Mouse (Mus musculus): Measurements from ENCODE around the gene Cdk13. TPM values are rescaled to one million over a fixed set of nuclear protein-coding genes. Genes with fewer than 3 reads are reported as not detected.

Gene Cdk13
- polyA plus RNA-seq, 1 experiment: 53.4 TPM

GRCm38 (mm10) chr13:17773112-17773511 lies 31.8 kb downstream of the Cdk13 start:
- no peak overlapping the region for H3K27ac ChIP-seq (ENCODE audit: insufficient read depth, low read length)
- H3K4me1 ChIP-seq (ENCODE audit: control insufficient read depth, insufficient read depth, low read length): no peaks in the 10 kb centered on the region
- no peak overlapping the region for H3K4me3 ChIP-seq (ENCODE audit: insufficient read depth, low read length)
- TF ChIP-seq CTCF (IDR thresholded peaks at IDR 0.05; ENCODE audit: borderline replicate concordance, insufficient read depth, low read length): no peak
- no peak for TF ChIP-seq POLR2A (IDR thresholded peaks at IDR 0.05; ENCODE audit: low read depth, low read length)

DNA sequence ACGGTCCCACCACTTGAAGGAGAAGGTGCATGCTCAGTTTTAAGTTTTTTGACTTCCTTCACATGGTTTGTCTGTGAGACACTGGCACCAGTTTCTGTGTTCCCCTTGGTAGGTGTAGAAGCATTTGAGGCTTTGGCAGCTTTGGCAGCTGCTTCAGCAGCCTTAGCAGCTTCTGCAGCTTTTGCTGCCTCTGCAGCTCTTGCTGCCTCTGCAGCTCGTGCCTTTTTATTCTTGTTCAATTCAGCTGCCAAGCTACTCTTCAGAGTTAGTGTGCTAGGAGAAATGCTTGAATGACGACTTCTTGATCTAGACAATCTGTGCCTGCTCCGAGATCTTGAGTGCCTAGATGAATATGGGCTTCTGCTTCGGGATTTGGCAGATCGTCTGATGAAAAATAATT lies 32.3 kb downstream of the Cdk13 start:
- Histone ChIP-seq H3K4me3 (ENCODE audit: insufficient read depth, low read length) (no peak overlapping the region), H3K4me1 (ENCODE audit: control insufficient read depth, insufficient read depth, low read length) (no peaks in the 10 kb centered on the region), H3K27ac (ENCODE audit: insufficient read depth, low read length) (no peak overlapping the region)
- TF ChIP-seq POLR2A (IDR thresholded peaks at IDR 0.05; ENCODE audit: low read depth, low read length) (no peak), CTCF (IDR thresholded peaks at IDR 0.05; ENCODE audit: borderline replicate concordance, insufficient read depth, low read length) (no peak)

- no peak for TF ChIP-seq POLR2A (IDR thresholded peaks at IDR 0.05; ENCODE audit: low read depth, low read length)
- TF ChIP-seq CTCF (IDR thresholded peaks at IDR 0.05; ENCODE audit: borderline replicate concordance, insufficient read depth, low read length): no peak
- peak overlapping the region; percentile 32; the same call in 1 of the 2 replicates for H3K27ac ChIP-seq (ENCODE audit: insufficient read depth, low read length)
- H3K4me1 ChIP-seq (ENCODE audit: control insufficient read depth, insufficient read depth, low read length): no peaks in the 10 kb centered on the region; the same call in 1 of the 2 replicates
- H3K4me3 ChIP-seq (ENCODE audit: insufficient read depth, low read length): no peak overlapping the region
Measured at GRCm38 (mm10) chr13:17762405-17762804, 42.5 kb downstream of the Cdk13 start.

DNA sequence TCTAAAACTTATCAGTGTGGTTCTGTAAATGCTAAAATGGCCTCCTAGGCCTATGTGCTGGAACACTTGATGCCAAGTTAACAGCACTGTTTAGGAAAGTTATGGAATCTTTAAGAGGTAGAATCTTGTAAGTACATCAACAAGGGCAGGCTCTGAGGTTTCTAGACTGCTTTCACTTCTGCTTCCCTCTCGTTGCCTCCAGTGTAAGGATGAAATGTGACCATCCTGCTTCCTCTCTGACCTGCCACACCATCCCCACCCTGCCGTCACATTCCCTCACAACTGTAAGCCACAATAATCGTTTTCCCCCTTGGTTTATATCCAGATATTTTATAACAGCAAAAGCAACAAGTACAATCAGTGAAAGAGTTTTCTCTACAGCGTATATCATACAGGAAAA lies 49.9 kb downstream of the Cdk13 start:
- no peak for TF ChIP-seq CTCF (IDR thresholded peaks at IDR 0.05; ENCODE audit: borderline replicate concordance, insufficient read depth, low read length)
- no peak for TF ChIP-seq POLR2A (IDR thresholded peaks at IDR 0.05; ENCODE audit: low read depth, low read length)
- no peaks in the 10 kb centered on the region for H3K4me1 ChIP-seq (ENCODE audit: control insufficient read depth, insufficient read depth, low read length)
- H3K4me3 ChIP-seq (ENCODE audit: insufficient read depth, low read length): no peak overlapping the region
- H3K27ac ChIP-seq (ENCODE audit: insufficient read depth, low read length): no peak overlapping the region

- no peak overlapping the region for H3K27ac ChIP-seq (ENCODE audit: insufficient read depth, low read length)
- TF ChIP-seq CTCF (IDR thresholded peaks at IDR 0.05; ENCODE audit: borderline replicate concordance, insufficient read depth, low read length) (no peak), POLR2A (IDR thresholded peaks at IDR 0.05; ENCODE audit: low read depth, low read length) (no peak)
- no peak overlapping the region for H3K4me3 ChIP-seq (ENCODE audit: insufficient read depth, low read length)
- no peaks in the 10 kb centered on the region for H3K4me1 ChIP-seq (ENCODE audit: control insufficient read depth, insufficient read depth, low read length)
Measured at GRCm38 (mm10) chr13:17728798-17729197, 76.1 kb downstream of the Cdk13 start.

DNA sequence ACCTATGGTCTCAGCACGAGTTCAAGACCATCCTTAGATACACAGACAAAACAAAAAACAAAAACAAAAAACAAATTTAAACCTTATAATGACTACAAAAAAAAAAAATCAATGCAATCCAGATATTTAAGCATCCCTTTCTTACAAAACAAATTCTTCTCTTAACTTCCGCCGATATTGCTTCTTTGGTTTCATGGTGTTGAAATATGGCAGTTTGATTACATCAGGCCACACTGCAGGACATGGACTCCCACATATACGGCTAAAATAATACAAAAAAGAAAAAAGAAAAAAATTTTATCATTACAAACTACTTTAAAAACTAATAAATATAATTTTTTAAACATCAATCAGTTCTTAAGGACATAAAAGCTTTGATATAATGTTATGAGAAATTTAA lies 77.0 kb downstream of the Cdk13 start:
- no peak overlapping the region for H3K27ac ChIP-seq (ENCODE audit: insufficient read depth, low read length)
- no peaks in the 10 kb centered on the region for H3K4me1 ChIP-seq (ENCODE audit: control insufficient read depth, insufficient read depth, low read length)
- TF ChIP-seq CTCF (IDR thresholded peaks at IDR 0.05; ENCODE audit: borderline replicate concordance, insufficient read depth, low read length) (no peak), POLR2A (IDR thresholded peaks at IDR 0.05; ENCODE audit: low read depth, low read length) (no peak)
- H3K4me3 ChIP-seq (ENCODE audit: insufficient read depth, low read length): no peak overlapping the region

GRCm38 (mm10) chr13:17717357-17717756 lies 87.5 kb downstream of the Cdk13 start:
- H3K27ac ChIP-seq (ENCODE audit: insufficient read depth, low read length): no peak overlapping the region
- TF ChIP-seq CTCF (IDR thresholded peaks at IDR 0.05; ENCODE audit: borderline replicate concordance, insufficient read depth, low read length) (no peak), POLR2A (IDR thresholded peaks at IDR 0.05; ENCODE audit: low read depth, low read length) (no peak)
- no peaks in the 10 kb centered on the region for H3K4me1 ChIP-seq (ENCODE audit: control insufficient read depth, insufficient read depth, low read length)
- no peak overlapping the region for H3K4me3 ChIP-seq (ENCODE audit: insufficient read depth, low read length)

- TF ChIP-seq CTCF (IDR thresholded peaks at IDR 0.05; ENCODE audit: borderline replicate concordance, insufficient read depth, low read length) (no peak), POLR2A (IDR thresholded peaks at IDR 0.05; ENCODE audit: low read depth, low read length) (no peak)
- peaks cover 12% of the 10 kb centered on the region for H3K4me1 ChIP-seq (ENCODE audit: control insufficient read depth, insufficient read depth, low read length)
- no peak overlapping the region for H3K27ac ChIP-seq (ENCODE audit: insufficient read depth, low read length)
- no peak overlapping the region for H3K4me3 ChIP-seq (ENCODE audit: insufficient read depth, low read length)
Measured at GRCm38 (mm10) chr13:17708784-17709311, 96.0 kb downstream of the Cdk13 start.

DNA sequence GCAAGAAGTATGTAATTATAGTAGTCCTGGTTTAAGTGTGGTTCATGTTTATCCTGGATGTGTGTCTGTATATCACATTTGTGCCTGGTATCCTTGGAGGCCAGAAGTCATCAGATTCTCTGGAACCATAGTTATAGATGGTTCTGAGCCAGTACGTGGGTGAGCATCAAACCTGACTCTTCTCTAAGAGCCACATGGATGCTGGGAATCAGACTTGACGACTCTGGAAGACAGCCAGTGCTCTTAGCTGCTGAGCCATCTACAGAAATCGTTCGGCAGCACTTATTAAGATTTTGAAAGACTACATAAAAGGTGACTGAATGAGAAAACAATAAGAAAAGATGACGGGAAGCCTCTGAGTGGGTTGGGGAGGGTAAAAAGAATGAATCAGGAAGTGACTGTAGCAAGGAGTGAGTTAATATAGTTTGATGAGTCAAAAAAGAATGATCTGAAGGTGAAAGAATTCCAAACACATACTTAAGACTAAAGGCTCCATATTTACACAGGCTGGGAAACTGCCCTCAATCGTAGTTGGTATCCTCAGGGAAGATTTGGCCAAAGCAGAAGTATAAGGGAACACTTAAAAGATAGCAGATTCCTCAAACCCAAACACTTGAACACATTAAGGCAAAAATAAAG lies 99.6 kb downstream of the Cdk13 start:
- peak overlapping the region; percentile 35 for H3K27ac ChIP-seq (ENCODE audit: insufficient read depth, low read length)
- no peak for TF ChIP-seq POLR2A (IDR thresholded peaks at IDR 0.05; ENCODE audit: low read depth, low read length)
- no peak for TF ChIP-seq CTCF (IDR thresholded peaks at IDR 0.05; ENCODE audit: borderline replicate concordance, insufficient read depth, low read length)
- peaks cover 12% of the 10 kb centered on the region for H3K4me1 ChIP-seq (ENCODE audit: control insufficient read depth, insufficient read depth, low read length)
- no peak overlapping the region for H3K4me3 ChIP-seq (ENCODE audit: insufficient read depth, low read length)

GRCm38 (mm10) chr13:17702311-17702710 lies 102.6 kb downstream of the Cdk13 start:
- no peak overlapping the region for H3K4me3 ChIP-seq (ENCODE audit: insufficient read depth, low read length)
- no peak overlapping the region for H3K27ac ChIP-seq (ENCODE audit: insufficient read depth, low read length)
- TF ChIP-seq CTCF (IDR thresholded peaks at IDR 0.05; ENCODE audit: borderline replicate concordance, insufficient read depth, low read length): no peak
- TF ChIP-seq POLR2A (IDR thresholded peaks at IDR 0.05; ENCODE audit: low read depth, low read length): no peak
- H3K4me1 ChIP-seq (ENCODE audit: control insufficient read depth, insufficient read depth, low read length): peaks cover 15% of the 10 kb centered on the region

All from embryonic fibroblast, embryonic 13.5 days (primary cell).